Mouse (Mus musculus) neural tube, embryonic 10.5 days (tissue): Measurements from ENCODE around the gene Naa80.
A peak's percentile ranks its signal among the peaks of the same experiment; 100 is the strongest.

Source experiments
- DNase-seq: peaks from one replicate; pipeline ENCODE4 v3.0.0-alpha.2; 2017; ENCODE audit warnings: low spot score; ENCODE audit errors: extremely low spot score

Gene Naa80

GRCm38 (mm10) chr9:107578587-107578986 lies at the start of gene Naa80:
Naa80 (plus strand) TSS chr9:107578887.
- DNase-seq: no peak

DNA sequence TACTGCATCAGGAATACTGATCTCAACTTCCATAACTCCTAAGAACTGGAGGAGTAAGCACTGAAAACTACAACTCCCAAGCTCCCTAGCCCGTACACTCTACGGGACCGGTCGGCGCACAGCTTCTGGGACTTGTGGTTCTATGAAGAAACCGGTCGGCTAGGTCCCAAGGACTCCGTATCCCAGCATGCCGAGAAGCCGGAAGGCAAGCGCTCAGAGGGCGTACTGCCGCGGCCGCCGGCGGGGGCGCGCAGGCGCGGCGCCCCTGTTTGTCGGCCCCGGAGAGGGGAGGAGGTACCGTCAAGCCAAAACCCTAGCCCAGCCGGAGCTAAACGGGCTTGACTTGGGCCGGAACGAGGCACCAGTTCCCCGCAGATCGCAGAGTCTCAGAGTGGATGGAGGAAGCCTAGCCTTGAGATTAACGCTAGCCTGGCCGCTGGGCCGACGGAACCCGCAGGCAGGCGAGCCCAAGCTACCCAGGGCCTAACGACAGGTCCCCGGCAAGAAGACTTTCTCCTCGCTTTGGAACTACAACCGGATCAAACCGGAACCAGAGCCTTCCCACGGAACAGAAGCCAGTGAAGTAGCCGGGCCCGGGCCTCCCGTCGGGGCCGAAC lies 44.8 kb upstream of the Naa80 start, which contains the start of gene Tmem115:
Gene Tmem115, plus strand, starts transcription at position 155 of the 617 bp plus-strand sequence.
- peak; percentile 88 for DNase-seq

GRCm38 (mm10) chr9:107534408-107535202 lies 44.1 kb upstream of the Naa80 start:
- DNase-seq: peak; percentile 48

- no peak for DNase-seq
Measured at GRCm38 (mm10) chr9:107538231-107538630, 40.5 kb upstream of the Naa80 start.

- DNase-seq: no peak
Measured at GRCm38 (mm10) chr9:107538711-107539110, 40.0 kb upstream of the Naa80 start.

- DNase-seq: no peak
Measured at GRCm38 (mm10) chr9:107539940-107540339, 38.7 kb upstream of the Naa80 start.

DNA sequence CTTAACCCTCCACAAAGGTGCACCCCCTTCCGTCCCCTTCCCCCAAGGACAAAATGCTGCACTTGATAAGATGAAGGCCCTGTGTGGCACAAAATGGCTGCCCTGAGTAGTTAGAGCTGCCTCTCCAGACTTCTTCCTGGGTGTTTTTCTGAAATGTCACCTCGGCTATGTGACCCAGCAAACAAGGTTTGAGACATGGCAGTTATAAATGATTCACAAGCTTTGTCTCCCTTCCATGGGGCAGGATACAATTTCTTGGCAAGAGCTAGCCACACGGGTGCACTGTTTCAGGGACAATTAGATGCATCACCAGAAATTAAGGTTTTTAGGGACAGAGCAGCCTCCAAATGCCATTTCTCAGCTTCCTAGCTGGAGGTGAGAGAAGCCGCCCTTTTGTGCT lies 38.3 kb upstream of the Naa80 start:
- DNase-seq: no peak

GRCm38 (mm10) chr9:107541005-107541404 lies 37.7 kb upstream of the Naa80 start:
- no peak for DNase-seq

DNA sequence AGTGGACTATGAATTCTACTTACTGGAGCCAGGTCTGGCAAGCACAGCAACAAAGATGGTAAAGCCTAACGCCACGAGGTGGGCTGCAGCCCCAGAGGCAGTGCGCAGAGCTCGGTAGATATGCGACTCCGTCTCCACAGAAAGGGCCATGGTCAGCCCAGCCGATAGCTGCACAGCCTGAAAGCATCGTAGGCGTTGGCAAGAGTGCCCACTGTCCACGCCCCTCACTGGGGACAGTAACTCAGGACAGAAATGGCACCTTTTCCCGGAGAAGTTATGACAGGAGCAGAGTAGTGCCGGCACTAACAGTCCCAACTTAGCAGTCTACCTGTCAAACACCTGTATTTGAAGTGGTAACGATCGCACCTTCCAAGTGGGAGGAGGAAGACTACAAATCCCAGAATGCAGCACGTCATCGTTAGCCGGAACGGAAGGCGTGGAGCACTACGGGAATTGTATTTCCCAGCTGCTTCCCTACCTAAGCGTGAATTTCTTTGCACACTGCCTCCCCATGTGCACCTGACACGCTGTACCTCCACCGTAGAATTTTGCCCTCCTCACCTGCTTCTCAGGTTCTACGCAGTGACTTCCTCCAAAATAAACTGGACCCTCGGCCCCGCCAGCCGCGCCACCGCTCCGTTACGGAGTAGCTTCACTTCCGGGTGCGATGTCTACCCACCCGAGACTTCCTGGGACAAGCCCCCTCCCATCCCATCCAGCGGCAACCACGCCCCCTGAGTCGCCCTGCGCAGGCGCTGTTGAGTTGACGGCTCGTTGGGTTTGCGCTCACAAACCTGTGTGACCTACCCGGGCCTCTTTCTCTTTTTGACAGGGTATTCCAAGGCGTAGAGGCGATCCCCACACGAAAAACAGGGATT lies 37.0 kb upstream of the Naa80 start, which contains the start of the genes Cyb561d2 and Nprl2:
Gene Cyb561d2, minus strand, starts transcription at position 720 of the 878 bp plus-strand sequence.
Gene Nprl2, plus strand, starts transcription at position 753 of the 878 bp plus-strand sequence.
- peak; percentile 95 for DNase-seq

GRCm38 (mm10) chr9:107542352-107542686 lies 36.4 kb upstream of the Naa80 start:
- DNase-seq: no peak

DNA sequence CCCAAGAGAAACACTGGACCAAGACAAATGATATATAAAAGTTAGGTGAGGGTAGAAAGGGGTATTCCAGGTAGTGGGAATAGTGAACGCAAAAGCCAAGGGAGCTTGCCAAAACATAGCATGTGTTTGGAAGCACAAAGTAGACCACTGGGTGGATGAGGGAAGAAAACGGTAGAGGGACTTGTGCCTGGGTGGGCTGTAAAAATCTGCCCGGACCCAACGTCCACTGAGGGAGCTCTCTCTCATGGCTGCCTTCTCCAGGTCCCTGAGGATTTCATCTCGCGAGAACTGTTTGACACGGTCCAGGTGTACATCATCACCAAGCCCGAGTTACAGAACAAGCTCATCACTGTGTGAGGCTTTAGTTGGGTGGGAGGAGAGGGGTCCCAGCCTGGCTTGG lies 36.0 kb upstream of the Naa80 start:
- no peak for DNase-seq

GRCm38 (mm10) chr9:107543299-107543698 lies 35.4 kb upstream of the Naa80 start:
- no peak for DNase-seq

GRCm38 (mm10) chr9:107544196-107544700 lies 34.4 kb upstream of the Naa80 start:
- DNase-seq: no peak

GRCm38 (mm10) chr9:107544729-107545128 lies 34.0 kb upstream of the Naa80 start:
- DNase-seq: no peak

GRCm38 (mm10) chr9:107545199-107545598 lies 33.5 kb upstream of the Naa80 start:
- DNase-seq: no peak

DNA sequence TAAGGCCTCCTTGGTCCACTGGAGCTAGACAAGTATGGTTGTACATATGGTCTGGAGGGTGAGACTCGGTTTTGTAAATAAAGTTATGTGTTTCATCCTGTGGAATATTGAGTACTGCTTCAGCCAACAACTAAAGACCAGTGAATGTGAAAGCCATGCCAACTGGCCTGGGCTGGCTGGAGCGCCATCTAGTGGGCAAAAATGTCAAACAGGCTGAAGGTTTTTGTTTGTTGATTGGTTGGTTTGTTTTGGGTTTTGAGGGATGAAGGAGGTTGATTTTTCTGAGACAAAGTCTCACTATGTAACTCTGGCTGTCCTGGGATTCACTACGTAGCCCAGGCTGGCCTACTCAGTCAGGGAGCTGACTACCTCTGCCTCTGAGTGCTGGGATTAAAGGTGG lies 33.1 kb upstream of the Naa80 start:
- peak; percentile 82 for DNase-seq

- peak; percentile 86 for DNase-seq
Measured at GRCm38 (mm10) chr9:107547026-107547425, 31.7 kb upstream of the Naa80 start, which contains the start of gene Zmynd10. Zmynd10 (plus strand) TSS chr9:107547298.

GRCm38 (mm10) chr9:107547957-107548356 lies 30.7 kb upstream of the Naa80 start:
- no peak for DNase-seq

GRCm38 (mm10) chr9:107548820-107549219 lies 29.9 kb upstream of the Naa80 start:
- no peak for DNase-seq

DNA sequence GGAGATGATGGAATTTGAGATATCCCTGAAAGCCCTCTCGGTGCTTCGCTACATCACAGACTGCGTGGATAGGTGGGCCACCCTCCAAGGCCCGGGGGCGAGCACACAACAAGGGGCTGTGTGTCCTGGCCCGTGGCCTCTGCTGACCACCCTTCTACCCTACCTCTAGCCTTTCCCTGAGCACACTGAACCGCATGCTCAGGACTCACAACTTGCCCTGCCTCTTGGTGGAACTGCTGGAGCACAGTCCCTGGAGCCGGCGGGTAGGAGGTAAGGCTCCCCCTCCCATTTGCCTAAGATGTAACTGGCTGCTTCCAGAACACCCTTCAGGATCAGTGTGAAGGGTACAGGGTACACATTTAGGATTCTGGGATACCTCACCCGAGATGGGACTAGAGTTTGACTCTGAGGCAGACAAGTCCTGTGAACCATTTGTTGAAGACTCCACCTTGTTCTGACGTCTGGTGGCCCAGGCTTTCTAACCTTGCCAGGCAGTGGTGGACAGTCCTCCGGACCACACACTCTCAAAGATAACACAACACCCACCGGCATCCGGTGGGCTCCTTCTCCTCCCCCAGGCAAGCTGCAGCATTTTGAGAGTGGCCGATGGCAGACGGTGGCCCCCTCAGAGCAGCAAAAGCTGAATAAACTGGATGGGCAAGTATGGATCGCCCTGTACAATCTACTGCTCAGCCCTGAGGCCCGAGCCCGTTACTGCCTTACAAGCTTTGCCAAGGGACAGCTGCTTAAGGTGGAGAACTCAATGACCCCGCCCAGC lies 29.2 kb upstream of the Naa80 start:
- no peak for DNase-seq
